Mouse (Mus musculus) liver, adult 2 months (tissue): ENCODE measurements around the gene 4932414N04Rik.

Experiments used
- CTCF ChIP-seq: fragments of 200-500 bp; IDR thresholded peaks from 2 replicates; pipeline ENCODE4 v1.5.1; 2011; ENCODE audit warnings: low read depth, low read length, control low read depth
- POLR2A ChIP-seq: fragments of 200-500 bp; IDR thresholded peaks from 2 replicates; pipeline ENCODE4 v1.6.1; 2011; ENCODE audit warnings: low read length, control low read depth; ENCODE audit not compliant: insufficient read depth; ENCODE audit errors: extremely low read depth

- TF ChIP-seq CTCF (peak; percentile 89), POLR2A (no peak)
These were observed 128.6 kb downstream of the 4932414N04Rik start for GRCm38 (mm10) chr2:68784710-68785427.
